Mouse (Mus musculus): ENCODE measurements around the gene Lhfpl5.

- no peak for TF ChIP-seq CTCF (IDR thresholded peaks at IDR 0.05; ENCODE audit: low read depth, low read length)
- TF ChIP-seq POLR2A (IDR thresholded peaks at IDR 0.05; ENCODE audit: borderline replicate concordance, low read depth, low read length): no peak
Observed at GRCm38 (mm10) chr17:28615332-28615731, 39.9 kb downstream of the Lhfpl5 start.

All from bone marrow macrophage, adult 2 months (primary cell).